Mouse (Mus musculus) midbrain, embryonic 11.5 days (tissue): ENCODE measurements around the gene Rapgef4. TPM values are rescaled to one million over a fixed set of nuclear protein-coding genes. Genes with fewer than 3 reads are reported as not detected.
"Not testable (repeated sequence)": the region's sequence is repeated elsewhere in the genome, so short reads cannot be mapped to it uniquely, and the experiment has no call there.

Experiments used
- ATAC-seq: fragments of 200-750 bp; cut with Nextera tagmentation; 2 replicates; pipeline ENCODE4 v1.8.0; 2017; ENCODE audit warnings: moderate TSS enrichment, moderate library complexity; ENCODE audit not compliant: low FRiP score
- DNase-seq: peaks from one replicate; pipeline ENCODE4 v3.0.0; 2015; ENCODE audit warnings: low spot score; ENCODE audit errors: missing footprints
- H3K27ac ChIP-seq: fragments of 300-500 bp; sonication (generic); 2 replicates; pipeline ENCODE4 v1.5.1; 2014; ENCODE audit warnings: low read depth, low read length
- H3K27me3 ChIP-seq: fragments of 300-500 bp; sonication (generic); 2 replicates; pipeline ENCODE4 v1.6.1; 2014; ENCODE audit warnings: mild to moderate bottlenecking, low read length, moderate library complexity, mixed read lengths; ENCODE audit not compliant: control insufficient read depth, insufficient read depth
- H3K36me3 ChIP-seq: fragments of 300-500 bp; sonication (generic); 2 replicates; pipeline ENCODE4 v1.6.1; 2014; ENCODE audit warnings: mild to moderate bottlenecking, low read length, moderate library complexity, mixed read lengths; ENCODE audit not compliant: control insufficient read depth, insufficient read depth
- H3K4me1 ChIP-seq: fragments of 300-500 bp; sonication (generic); 2 replicates; pipeline ENCODE4 v1.6.1; 2014; ENCODE audit warnings: low read length; ENCODE audit not compliant: control insufficient read depth, insufficient read depth
- H3K4me2 ChIP-seq: fragments of 300-500 bp; sonication (generic); 2 replicates; pipeline ENCODE4 v1.6.1; 2014; ENCODE audit warnings: mild to moderate bottlenecking, moderate library complexity
- H3K4me3 ChIP-seq: fragments of 300-500 bp; sonication (generic); 2 replicates; pipeline ENCODE4 v1.5.1; 2014; ENCODE audit warnings: low read depth, low read length
- H3K9ac ChIP-seq: fragments of 300-500 bp; sonication (generic); 2 replicates; pipeline ENCODE4 v1.6.1; 2014; ENCODE audit warnings: low read length
- H3K9me3 ChIP-seq: fragments of 300-500 bp; sonication (generic); 2 replicates; pipeline ENCODE4 v1.6.1; 2016; ENCODE audit warnings: low read length; ENCODE audit not compliant: control insufficient read depth
- WGBS: fragments of 180-500 bp; shearing (Covaris S2); extraction: QIAGEN DNeasy Blood & Tissue Kit; methylation state at CpG from one replicate; pipeline ENCODE4 v1.1.7; 2014; 5-methylcytosine and 5-hydroxymethylcytosine counted together
- polyA plus RNA-seq: library from polyadenylated mRNA; unstranded; fragments of >200 nt; fragmentation: Nextera tagmentation; extraction: Ambion mirVana; gene quantifications from 2 replicates; pipeline ENCODE4 v1.2.1, GENCODE M21; 2014

The Rapgef4 gene
- polyA plus RNA-seq, 1 experiment from 2014 or later = 2.0 TPM

GRCm38 (mm10) chr2:72068505-72068904, 87.5 kb downstream of the Rapgef4 start:
- DNase-seq (no peak), ATAC-seq (no peak)
- H3K27ac ChIP-seq = no peak overlapping the region
- H3K4me1 ChIP-seq = no peaks in the 10 kb centered on the region; the same call in 1 of the 2 replicates
- no peak overlapping the region for H3K4me2 ChIP-seq
- H3K27me3 ChIP-seq = no peaks in the 10 kb centered on the region
- 90% methylated on average over 9 of the region's 9 CpGs for WGBS
- no peaks in the 10 kb centered on the region for H3K36me3 ChIP-seq
- no peak overlapping the region for H3K4me3 ChIP-seq
- no peaks in the 10 kb centered on the region for H3K9me3 ChIP-seq
- no peak overlapping the region for H3K9ac ChIP-seq

GRCm38 (mm10) chr2:72070086-72070485, 89.0 kb downstream of the Rapgef4 start:
- Histone ChIP-seq H3K36me3 (no peaks in the 10 kb centered on the region), H3K4me2 (no peak overlapping the region), H3K27ac (no peak overlapping the region), H3K4me3 (no peak overlapping the region), H3K27me3 (no peaks in the 10 kb centered on the region), H3K9ac (no peak overlapping the region), H3K4me1 (no peaks in the 10 kb centered on the region; the same call in 1 of the 2 replicates), H3K9me3 (no peaks in the 10 kb centered on the region)
- WGBS = 77% methylated on average over 8 of the region's 8 CpGs
- no peak for ATAC-seq
- DNase-seq = no peak

GRCm38 (mm10) chr2:72073121-72073520, 92.1 kb downstream of the Rapgef4 start:
- 57% methylated on average over 1 of the region's 1 CpGs for WGBS

GRCm38 (mm10) chr2:72074999-72075561, 94.0 kb downstream of the Rapgef4 start:
- Histone ChIP-seq H3K27me3 (no peaks in the 10 kb centered on the region), H3K4me2 (no peak overlapping the region), H3K4me3 (no peak overlapping the region), H3K36me3 (no peaks in the 10 kb centered on the region), H3K4me1 (no peaks in the 10 kb centered on the region), H3K9ac (no peak overlapping the region), H3K9me3 (no peaks in the 10 kb centered on the region), H3K27ac (no peak overlapping the region)
- DNase-seq = no peak
- ATAC-seq = no peak
- WGBS = 76% methylated on average over 10 of the region's 10 CpGs

More at GRCm38 (mm10) chr2:72073121-72073520, 92.1 kb downstream of the Rapgef4 start:
- not testable (repeated sequence) for H3K36me3 ChIP-seq, H3K4me2 ChIP-seq, ATAC-seq, DNase-seq, H3K27me3 ChIP-seq, H3K9ac ChIP-seq, H3K9me3 ChIP-seq, H3K4me3 ChIP-seq, H3K27ac ChIP-seq, H3K4me1 ChIP-seq

GRCm38 (mm10) chr2:72077490-72078139, 96.6 kb downstream of the Rapgef4 start:
- Histone ChIP-seq H3K27ac (no peak overlapping the region), H3K4me2 (no peak overlapping the region), H3K27me3 (no peaks in the 10 kb centered on the region), H3K4me3 (no peak overlapping the region), H3K4me1 (no peaks in the 10 kb centered on the region), H3K36me3 (no peaks in the 10 kb centered on the region), H3K9me3 (no peaks in the 10 kb centered on the region), H3K9ac (no peak overlapping the region)
- 78% methylated on average over 3 of the region's 3 CpGs for WGBS
- DNase-seq (no peak), ATAC-seq (no peak)

- H3K9me3 ChIP-seq = no peaks in the 10 kb centered on the region
- no peaks in the 10 kb centered on the region for H3K27me3 ChIP-seq
- H3K4me3 ChIP-seq = no peak overlapping the region
- H3K36me3 ChIP-seq = no peaks in the 10 kb centered on the region
- no peaks in the 10 kb centered on the region for H3K4me1 ChIP-seq
- H3K27ac ChIP-seq = no peak overlapping the region
- DNase-seq (no peak), ATAC-seq (no peak)
- WGBS = 85% methylated on average over 6 of the region's 6 CpGs
- no peak overlapping the region for H3K4me2 ChIP-seq
- no peak overlapping the region for H3K9ac ChIP-seq
Measured at GRCm38 (mm10) chr2:72078140-72078521, 97.1 kb downstream of the Rapgef4 start.

GRCm38 (mm10) chr2:72079110-72079509, 98.1 kb downstream of the Rapgef4 start:
- Histone ChIP-seq H3K27me3 (no peaks in the 10 kb centered on the region), H3K9me3 (no peaks in the 10 kb centered on the region), H3K4me1 (no peaks in the 10 kb centered on the region), H3K36me3 (no peaks in the 10 kb centered on the region), H3K4me3 (no peak overlapping the region), H3K4me2 (no peak overlapping the region), H3K9ac (no peak overlapping the region), H3K27ac (no peak overlapping the region)
- ATAC-seq (no peak), DNase-seq (no peak)
- WGBS = 84% methylated on average over 8 of the region's 8 CpGs

GRCm38 (mm10) chr2:72082846-72083245, 101.8 kb downstream of the Rapgef4 start:
- DNase-seq = no peak
- 91% methylated on average over 4 of the region's 4 CpGs for WGBS

GRCm38 (mm10) chr2:72088886-72089285, 107.8 kb downstream of the Rapgef4 start:
- Histone ChIP-seq H3K27me3 (no peaks in the 10 kb centered on the region), H3K36me3 (no peaks in the 10 kb centered on the region), H3K4me2 (no peak overlapping the region), H3K27ac (no peak overlapping the region), H3K9ac (no peak overlapping the region), H3K9me3 (no peaks in the 10 kb centered on the region), H3K4me3 (no peak overlapping the region), H3K4me1 (peaks cover 3% of the 10 kb centered on the region; the same call in 1 of the 2 replicates)
- ATAC-seq (no peak), DNase-seq (no peak)
- WGBS = 91% methylated on average over 11 of the region's 11 CpGs

More at GRCm38 (mm10) chr2:72082846-72083245, 101.8 kb downstream of the Rapgef4 start:
- no peaks in the 10 kb centered on the region for H3K4me1 ChIP-seq
- H3K9me3 ChIP-seq = no peaks in the 10 kb centered on the region
- H3K27ac ChIP-seq = no peak overlapping the region
- no peak for ATAC-seq
- no peaks in the 10 kb centered on the region for H3K27me3 ChIP-seq
- H3K4me2 ChIP-seq = no peak overlapping the region
- no peak overlapping the region for H3K4me3 ChIP-seq
- no peak overlapping the region for H3K9ac ChIP-seq
- no peaks in the 10 kb centered on the region for H3K36me3 ChIP-seq
